10 mouse cellular contexts compared by ENCODE assay signal in genomic region chr10:93592456-93592855, GRCm38 (mm10). TPM values are rescaled to one million over a fixed set of nuclear protein-coding genes. Genes with fewer than 3 reads are reported as not detected.
DNase-seq lines count a peak whose midpoint lies in the region; ATAC-seq and TF ChIP-seq lines count a peak whose summit lies in the region.
"Had no signal": no experiment of that assay in that cellular context is flagged by ENCODE, and none has a peak within 500 bp of the region (broad histone marks: within the 10 kb centered on the region; RNA-seq: fewer than 3 reads in every experiment).

No protein-coding gene starts in this region.

- WGBS in lung, embryonic 14.5 days, result 57% methylated on average over 12 of the region's 12 CpGs
- 56% methylated on average over 12 of the region's 12 CpGs for WGBS in lung, adult 2 months
- WGBS in bone marrow, adult 2 months, result 69% methylated on average over 12 of the region's 12 CpGs

- no peak overlapping the region for H3K9ac ChIP-seq in lung, embryonic 14.5 days
- H3K9ac ChIP-seq: hindbrain, embryonic 15.5 days had no signal

- no peaks in the 10 kb centered on the region for H3K9me3 ChIP-seq in lung, embryonic 14.5 days (ENCODE audit: low read depth, low read length)
- H3K9me3 ChIP-seq: hindbrain, embryonic 15.5 days had no signal

- H3K4me2 ChIP-seq in lung, embryonic 14.5 days, result no peak overlapping the region
- H3K4me2 ChIP-seq: hindbrain, embryonic 15.5 days had no signal

- no peak overlapping the region for H3K27ac ChIP-seq in lung, embryonic 14.5 days (ENCODE audit: low read depth)
- no peak overlapping the region for H3K27ac ChIP-seq in bone marrow, adult 2 months (ENCODE audit: control insufficient read depth, insufficient read depth, low read depth, low read length, poor library complexity)
- H3K27ac ChIP-seq: hindbrain, embryonic 15.5 days had no signal

- H3K27me3 ChIP-seq in lung, embryonic 14.5 days (ENCODE audit: insufficient read depth, low read length), result no peaks in the 10 kb centered on the region

- TF ChIP-seq POLR2A in lung, adult 2 months (IDR thresholded peaks at IDR 0.05; ENCODE audit: borderline replicate concordance, extremely low read depth, low read depth, low read length), result no peak
- TF ChIP-seq POLR2A in bone marrow, adult 2 months (IDR thresholded peaks at IDR 0.05; ENCODE audit: borderline replicate concordance, control insufficient read depth, low read depth, low read length), result no peak

- DNase-seq in adrenal gland, adult 2 months, result peak; percentile 28
- DNase-seq in adrenal gland, adult 8-10 months, result no peak
- peak; percentile 37 for DNase-seq in lung, embryonic 14.5 days
- no peak for DNase-seq in lung, adult 2 months
- DNase-seq in naive thymus-derived CD4-positive, alpha-beta T cell, adult 2 months (ENCODE audit: low read depth), result peak; percentile 49
- DNase-seq in urinary bladder, postnatal 25 days (ENCODE audit: low spot score), result no peak
- DNase-seq in heart, adult 8-10 months (ENCODE audit: low spot score), result no peak

- 0 out of 2 replicates have a peak, but pooled peaks cover 4% of the 10 kb centered on the region for H3K36me3 ChIP-seq in lung, embryonic 14.5 days (ENCODE audit: insufficient read depth)
- H3K36me3 ChIP-seq: hindbrain, embryonic 15.5 days had no signal

- H3K4me3 ChIP-seq in lung, embryonic 14.5 days (ENCODE audit: low read depth, low read length), result no peak overlapping the region
- H3K4me3 ChIP-seq in lung, adult 2 months (replicated peaks; ENCODE audit: extremely low read depth, low read depth, low read length), result no peak overlapping the region
- no peak overlapping the region for H3K4me3 ChIP-seq in bone marrow, adult 2 months (replicated peaks; ENCODE audit: control insufficient read depth, low read depth, low read length)
- H3K4me3 ChIP-seq: hindbrain, embryonic 15.5 days had no signal

- ATAC-seq in lung, embryonic 14.5 days (ENCODE audit: insufficient read depth), result no peak

- peaks cover 3% of the 10 kb centered on the region; the same call in 1 of the 2 replicates for H3K4me1 ChIP-seq in lung, embryonic 14.5 days (ENCODE audit: insufficient read depth)
- peaks cover 6% of the 10 kb centered on the region for H3K4me1 ChIP-seq in lung, adult 2 months (ENCODE audit: control insufficient read depth, insufficient read depth, low read length)
- peaks cover 2% of the 10 kb centered on the region; the same call in 1 of the 2 replicates for H3K4me1 ChIP-seq in bone marrow, adult 2 months (ENCODE audit: control insufficient read depth, insufficient read depth, low read length)

- TF ChIP-seq CTCF in lung, embryonic 14.5 days (IDR thresholded peaks at IDR 0.05; ENCODE audit: low read depth), result peak; percentile 46
- no peak for TF ChIP-seq CTCF in lung, adult 2 months (IDR thresholded peaks at IDR 0.05; ENCODE audit: insufficient read depth, low read length)
- TF ChIP-seq CTCF in bone marrow, adult 2 months (IDR thresholded peaks at IDR 0.05; ENCODE audit: control insufficient read depth, insufficient read depth, low read length), result peak; percentile 50

RNA-seq across cellular contexts. Expression of gene Snrpf, which starts 3.0 kb away (rescaled TPM):
- 10 to 100 TPM; 11.7 to 16.6 TPM for total RNA-seq in adrenal gland, adult 2 months (2021)
- polyA plus RNA-seq in adrenal gland, adult 2 months (2012; rRNA removed), result 10.6 and 12.5 TPM in 2 replicates
- total RNA-seq in adrenal gland, adult 8-10 months (2022), result 10 to 100 TPM; 11.0 to 20.5 (median 13.2) TPM
- polyA plus RNA-seq in lung, embryonic 14.5 days (2014; fragmentation: Nextera tagmentation; extraction: Ambion mirVana), result 148 and 155 TPM in 2 replicates
- polyA plus RNA-seq in lung, adult 2 months (2012; rRNA removed), result 26.2 and 43.0 TPM in 2 replicates
- polyA plus RNA-seq in bone marrow, adult 2 months (2011; ENCODE audit: insufficient read depth, insufficient read length, low replicate concordance, missing spikeins), result 56.3 and 79.1 TPM in 2 replicates
- total RNA-seq in heart, adult 8-10 months (2022), result 10 to 100 TPM in 2 of 4 experiments, 1 to 10 TPM in 2; 7.5 to 12.3 (median 10.9) TPM

RNA-seq across cellular contexts. Expression of gene Ntn4, which starts 48.0 kb away (rescaled TPM):
- 10 to 100 TPM; 14.6 to 26.8 TPM for total RNA-seq in adrenal gland, adult 2 months (2021)
- polyA plus RNA-seq in adrenal gland, adult 2 months (2012; rRNA removed), result 11.0 and 12.5 TPM in 2 replicates
- total RNA-seq in adrenal gland, adult 8-10 months (2022), result 10 to 100 TPM; 20.1 to 30.3 (median 26.3) TPM
- 0.76 and 0.92 TPM in 2 replicates for polyA plus RNA-seq in lung, embryonic 14.5 days (2014; fragmentation: Nextera tagmentation; extraction: Ambion mirVana)
- polyA plus RNA-seq in lung, adult 2 months (2012; rRNA removed), result 46.6 and 54.4 TPM in 2 replicates
- 3.0 and 3.7 TPM in 2 replicates for polyA plus RNA-seq in bone marrow, adult 2 months (2011; ENCODE audit: insufficient read depth, insufficient read length, low replicate concordance, missing spikeins)
- 10 to 100 TPM; 11.0 to 15.5 (median 11.9) TPM for total RNA-seq in heart, adult 8-10 months (2022)

RNA-seq across cellular contexts. Expression of gene Ccdc38, which starts 52.0 kb away (rescaled TPM):
- not detected for total RNA-seq in adrenal gland, adult 2 months (2021)
- polyA plus RNA-seq in adrenal gland, adult 2 months (2012; rRNA removed), result not detected in 2 replicates
- total RNA-seq in adrenal gland, adult 8-10 months (2022), result under 1 TPM in 1 of 4 experiments, not detected in 3; 0.10 TPM
- polyA plus RNA-seq in lung, embryonic 14.5 days (2014; fragmentation: Nextera tagmentation; extraction: Ambion mirVana), result 0.35 and 0.76 TPM in 2 replicates
- 0.04 and 0.05 TPM in 2 replicates for polyA plus RNA-seq in lung, adult 2 months (2012; rRNA removed)
- 0.40 TPM in 1 of 2 replicates, not detected in the other for polyA plus RNA-seq in bone marrow, adult 2 months (2011; ENCODE audit: insufficient read depth, insufficient read length, low replicate concordance, missing spikeins)
- not detected for total RNA-seq in heart, adult 8-10 months (2022)
- polyA plus RNA-seq: cortical plate, adult 2 months had no signal

RNA-seq across cellular contexts. Expression of gene Amdhd1, which starts 52.6 kb away (rescaled TPM):
- total RNA-seq in adrenal gland, adult 2 months (2021), result under 1 TPM in 1 of 2 experiments, not detected in 1; 0.20 TPM
- polyA plus RNA-seq in adrenal gland, adult 2 months (2012; rRNA removed), result 0.03 and 0.12 TPM in 2 replicates
- total RNA-seq in adrenal gland, adult 8-10 months (2022), result under 1 TPM in 1 of 4 experiments, not detected in 3; 0.12 TPM
- polyA plus RNA-seq in lung, embryonic 14.5 days (2014; fragmentation: Nextera tagmentation; extraction: Ambion mirVana), result 0.32 and 0.41 TPM in 2 replicates
- 0.18 and 0.31 TPM in 2 replicates for polyA plus RNA-seq in lung, adult 2 months (2012; rRNA removed)
- 1.4 TPM in 1 of 2 replicates, not detected in the other for polyA plus RNA-seq in bone marrow, adult 2 months (2011; ENCODE audit: insufficient read depth, insufficient read length, low replicate concordance, missing spikeins)
- total RNA-seq in heart, adult 8-10 months (2022), result not detected

Comparison
In these comparisons a context has a peak if more than half of its experiments do, and no peak if none do; other contexts are left out.
1. DNase-seq: peak in adrenal gland, adult 2 months (single experiment), lung, embryonic 14.5 days (single experiment) and naive thymus-derived CD4-positive, alpha-beta T cell, adult 2 months (single experiment); none in adrenal gland, adult 8-10 months (single experiment), lung, adult 2 months (single experiment), urinary bladder, postnatal 25 days (single experiment) and heart, adult 8-10 months (single experiment).